Mouse (Mus musculus) macrophage (primary cell): ENCODE measurements around the gene Spice1. TPM values are rescaled to one million over a fixed set of nuclear protein-coding genes. Genes with fewer than 3 reads are reported as not detected.

Experiments used
- H3K27ac ChIP-seq: fragments of 350-480 bp; formaldehyde crosslinking; 2 replicates; pipeline ENCODE4 v1.9.0; 2021
- H3K36me3 ChIP-seq: fragments of 350-480 bp; formaldehyde crosslinking; 2 replicates; pipeline ENCODE4 v1.9.0; 2021; ENCODE audit errors: inconsistent target
- H3K4me3 ChIP-seq: fragments of 350-480 bp; formaldehyde crosslinking; 2 replicates; pipeline ENCODE4 v1.9.0; 2021; ENCODE audit errors: inconsistent target
- H3K79me2 ChIP-seq: fragments of 350-480 bp; formaldehyde crosslinking; 2 replicates; pipeline ENCODE4 v1.9.0; 2021; ENCODE audit errors: inconsistent target
- WGBS: methylation state at CpG from one replicate; pipeline ENCODE4 v1.1.7; 2026; ENCODE audit warnings: inconsistent platforms; ENCODE audit not compliant: missing documents; 5-methylcytosine and 5-hydroxymethylcytosine counted together
- polyA plus RNA-seq: library from polyadenylated mRNA; stranded (reverse); fragments of 250-400 nt; gene quantifications from 3 replicates; pipeline ENCODE4 v1.2.4, GENCODE M21; 2018; ENCODE audit warnings: inconsistent platforms
- total RNA-seq, 78 experiments: library from RNA; depleted of rRNA; stranded (reverse); fragments of 250-400 nt; gene quantifications; 1 replicate in 9 of 78; 2 replicates in 24 of 78; 3 replicates in 43 of 78; 4 replicates in 2 of 78; pipeline ENCODE4 v1.2.4; 2018; ENCODE audit warnings: inconsistent platforms in 56 of 78

The Spice1 gene
- 10 to 100 TPM in 21 of 26 experiments, 1 to 10 TPM in 5; 6.0 to 44.5 (median 17.9) TPM for total RNA-seq (2018; cell fraction: chromatin; rRNA removed)
- total RNA-seq (2018; cell fraction: cytosol; rRNA removed) = 1 to 10 TPM; 1.7 to 8.2 (median 3.7) TPM
- 10 to 100 TPM in 10 of 26 experiments, 1 to 10 TPM in 16; 2.5 to 31.8 (median 8.5) TPM for total RNA-seq (2018; cell fraction: nucleus; rRNA removed)
- 4.5 to 7.6 TPM (median 4.9 TPM) in 3 replicates for polyA plus RNA-seq

GRCm38 (mm10) chr16:44347071-44347901 is at the start of gene Spice1:
TSS of gene Spice1 (plus strand) at chr16:44347121.
- no peaks in the 10 kb centered on the region for H3K36me3 ChIP-seq
- WGBS = 0% methylated on average over 66 of the region's 67 CpGs
- H3K27ac ChIP-seq = peak within 1 kb of the TSS; percentile 28; the same call in 1 of the 2 replicates
- no peaks in the 10 kb centered on the region for H3K79me2 ChIP-seq
- H3K4me3 ChIP-seq = peak within 1 kb of the TSS; percentile 39

GRCm38 (mm10) chr16:44299438-44300093 is 47.4 kb upstream of the Spice1 start:
- Histone ChIP-seq H3K36me3 (no peaks in the 10 kb centered on the region), H3K4me3 (no peak overlapping the region), H3K79me2 (no peaks in the 10 kb centered on the region), H3K27ac (no peak overlapping the region)
- WGBS = 89% methylated on average over 20 of the region's 20 CpGs

GRCm38 (mm10) chr16:44302126-44302892 is 44.6 kb upstream of the Spice1 start:
- H3K27ac ChIP-seq = no peak overlapping the region
- H3K4me3 ChIP-seq = no peak overlapping the region
- H3K36me3 ChIP-seq = no peaks in the 10 kb centered on the region
- WGBS = 81% methylated on average over 10 of the region's 10 CpGs
- H3K79me2 ChIP-seq = no peaks in the 10 kb centered on the region

GRCm38 (mm10) chr16:44303822-44304221 is 43.1 kb upstream of the Spice1 start:
- 85% methylated on average over 2 of the region's 2 CpGs for WGBS
- Histone ChIP-seq H3K36me3 (no peaks in the 10 kb centered on the region), H3K27ac (no peak overlapping the region), H3K79me2 (no peaks in the 10 kb centered on the region), H3K4me3 (no peak overlapping the region)

- H3K79me2 ChIP-seq = no peaks in the 10 kb centered on the region
- H3K4me3 ChIP-seq = no peak overlapping the region
- 76% methylated on average over 3 of the region's 3 CpGs for WGBS
- no peaks in the 10 kb centered on the region for H3K36me3 ChIP-seq
- no peak overlapping the region for H3K27ac ChIP-seq
Observed at GRCm38 (mm10) chr16:44305606-44306005, 41.3 kb upstream of the Spice1 start.

GRCm38 (mm10) chr16:44313422-44313821 is 33.5 kb upstream of the Spice1 start:
- H3K27ac ChIP-seq = no peak overlapping the region
- H3K4me3 ChIP-seq = no peak overlapping the region
- no peaks in the 10 kb centered on the region for H3K79me2 ChIP-seq
- no peaks in the 10 kb centered on the region for H3K36me3 ChIP-seq
- 26% methylated on average over 4 of the region's 4 CpGs for WGBS

- Histone ChIP-seq H3K4me3 (no peak overlapping the region), H3K27ac (no peak overlapping the region), H3K36me3 (no peaks in the 10 kb centered on the region), H3K79me2 (no peaks in the 10 kb centered on the region)
- WGBS = 94% methylated on average over 4 of the region's 4 CpGs
Observed at GRCm38 (mm10) chr16:44316350-44316749, 30.6 kb upstream of the Spice1 start.

- Histone ChIP-seq H3K4me3 (no peak overlapping the region), H3K27ac (no peak overlapping the region), H3K36me3 (no peaks in the 10 kb centered on the region), H3K79me2 (no peaks in the 10 kb centered on the region)
- 100% methylated on average over 3 of the region's 3 CpGs for WGBS
Observed at GRCm38 (mm10) chr16:44320232-44320631, 26.7 kb upstream of the Spice1 start.

- no peaks in the 10 kb centered on the region for H3K36me3 ChIP-seq
- no peaks in the 10 kb centered on the region for H3K79me2 ChIP-seq
- WGBS = 78% methylated on average over 3 of the region's 4 CpGs
- H3K4me3 ChIP-seq = no peak overlapping the region
- no peak overlapping the region for H3K27ac ChIP-seq
Observed at GRCm38 (mm10) chr16:44328644-44329043, 18.3 kb upstream of the Spice1 start.

GRCm38 (mm10) chr16:44330657-44331056 is 16.3 kb upstream of the Spice1 start:
- no peak overlapping the region for H3K27ac ChIP-seq
- H3K79me2 ChIP-seq = no peaks in the 10 kb centered on the region
- no peak overlapping the region for H3K4me3 ChIP-seq
- WGBS = 95% methylated on average over 9 of the region's 9 CpGs
- H3K36me3 ChIP-seq = no peaks in the 10 kb centered on the region

GRCm38 (mm10) chr16:44331154-44331553 is 15.8 kb upstream of the Spice1 start:
- Histone ChIP-seq H3K4me3 (no peak overlapping the region), H3K79me2 (no peaks in the 10 kb centered on the region), H3K36me3 (no peaks in the 10 kb centered on the region), H3K27ac (no peak overlapping the region)
- WGBS = 83% methylated on average over 9 of the region's 9 CpGs

- H3K4me3 ChIP-seq = no peak overlapping the region
- WGBS = 30% methylated on average over 6 of the region's 6 CpGs
- H3K36me3 ChIP-seq = no peaks in the 10 kb centered on the region
- no peak overlapping the region for H3K27ac ChIP-seq
- no peaks in the 10 kb centered on the region for H3K79me2 ChIP-seq
Observed at GRCm38 (mm10) chr16:44331671-44331994, 15.3 kb upstream of the Spice1 start.

GRCm38 (mm10) chr16:44331995-44332860 is 14.7 kb upstream of the Spice1 start:
- Histone ChIP-seq H3K4me3 (peak overlapping the region; percentile 26), H3K36me3 (no peaks in the 10 kb centered on the region), H3K79me2 (no peaks in the 10 kb centered on the region), H3K27ac (no peak overlapping the region)
- 4% methylated on average over 57 of the region's 60 CpGs for WGBS

GRCm38 (mm10) chr16:44332861-44333284 is 14.0 kb upstream of the Spice1 start, which contains the start of gene Sidt1:
TSS of gene Sidt1 (minus strand) at chr16:44333196.
- Histone ChIP-seq H3K27ac (no peak within 1 kb of the TSS), H3K36me3 (no peaks in the 10 kb centered on the region), H3K79me2 (no peaks in the 10 kb centered on the region), H3K4me3 (peak within 1 kb of the TSS; percentile 26)
- 6% methylated on average over 15 of the region's 15 CpGs for WGBS
